Mouse (Mus musculus) limb, embryonic 11.5 days (tissue): ENCODE measurements at regions not wholly inside any gene's neighbourhood (a gene's known extent, or its start where the extent isn't known, plus 50 kb on each side); places are given as distances from the start of the nearest gene placed in this dataset.

ENCODE experiments used
- ATAC-seq: fragments of 200-750 bp; cut with Nextera tagmentation; 2 replicates; pipeline ENCODE4 v1.8.0; 2017; ENCODE audit warnings: low read depth; ENCODE audit not compliant: insufficient number of reproducible peaks, low FRiP score, low TSS enrichment
- DNase-seq: peaks from one replicate; pipeline ENCODE4 v3.0.0-alpha.2; 2015; ENCODE audit warnings: low spot score
- H3K27ac ChIP-seq: fragments of 300-500 bp; sonication (generic); replicated peaks from 2 replicates; pipeline ENCODE4 v1.5.1; 2014; ENCODE audit warnings: low read depth, mild to moderate bottlenecking, low read length
- H3K27me3 ChIP-seq: fragments of 300-500 bp; sonication (generic); 2 replicates; pipeline ENCODE4 v1.6.1; 2014; ENCODE audit warnings: mild to moderate bottlenecking, low read length, mixed read lengths; ENCODE audit not compliant: control insufficient read depth, insufficient read depth
- H3K36me3 ChIP-seq: fragments of 300-500 bp; sonication (generic); 2 replicates; pipeline ENCODE4 v1.6.1; 2014; ENCODE audit warnings: mild to moderate bottlenecking, low read length, moderate library complexity, mixed read lengths; ENCODE audit not compliant: control insufficient read depth, insufficient read depth
- H3K4me1 ChIP-seq: fragments of 300-500 bp; sonication (generic); 2 replicates; pipeline ENCODE4 v1.6.1; 2014; ENCODE audit warnings: low read length, mixed read lengths; ENCODE audit not compliant: control insufficient read depth, insufficient read depth
- H3K4me2 ChIP-seq: fragments of 300-500 bp; sonication (generic); 2 replicates; pipeline ENCODE4 v1.6.1; 2014; ENCODE audit warnings: low read depth, mild to moderate bottlenecking, moderate library complexity; ENCODE audit not compliant: severe bottlenecking
- H3K4me3 ChIP-seq: fragments of 300-500 bp; sonication (generic); 2 replicates; pipeline ENCODE4 v1.5.1; 2014; ENCODE audit warnings: low read depth, low read length
- H3K9ac ChIP-seq: fragments of 300-500 bp; sonication (generic); 2 replicates; pipeline ENCODE4 v1.6.1; 2014; ENCODE audit warnings: mild to moderate bottlenecking, low read length
- H3K9me3 ChIP-seq: fragments of 300-500 bp; sonication (generic); 2 replicates; pipeline ENCODE4 v1.6.1; 2016; ENCODE audit warnings: low read length; ENCODE audit not compliant: control insufficient read depth
- WGBS: fragments of 180-500 bp; shearing (Covaris S2); extraction: QIAGEN DNeasy Blood & Tissue Kit; methylation state at CpG from one replicate; pipeline ENCODE4 v1.1.7; 2014; 5-methylcytosine and 5-hydroxymethylcytosine counted together

GRCm38 (mm10) chr13:42589136-42589535 is 91.3 kb upstream of the Phactr1 start:
- H3K4me3 ChIP-seq, result no peak overlapping the region
- WGBS, result 82% methylated on average over 2 of the region's 2 CpGs
- H3K27me3 ChIP-seq, result no peaks in the 10 kb centered on the region
- no peaks in the 10 kb centered on the region for H3K36me3 ChIP-seq
- ATAC-seq (no peak), DNase-seq (no peak)
- H3K9ac ChIP-seq, result no peak overlapping the region
- H3K4me2 ChIP-seq, result no peak overlapping the region
- H3K9me3 ChIP-seq, result no peaks in the 10 kb centered on the region
- no peaks in the 10 kb centered on the region for H3K4me1 ChIP-seq
- H3K27ac ChIP-seq, result no peak overlapping the region

GRCm38 (mm10) chr13:42589607-42590006 is 90.8 kb upstream of the Phactr1 start:
- 81% methylated on average over 5 of the region's 5 CpGs for WGBS

GRCm38 (mm10) chr13:42590415-42590814 is 90.0 kb upstream of the Phactr1 start:
- Histone ChIP-seq H3K9ac (no peak overlapping the region), H3K27ac (no peak overlapping the region), H3K4me2 (no peak overlapping the region), H3K9me3 (no peaks in the 10 kb centered on the region), H3K27me3 (no peaks in the 10 kb centered on the region), H3K4me3 (no peak overlapping the region), H3K4me1 (no peaks in the 10 kb centered on the region), H3K36me3 (no peaks in the 10 kb centered on the region)
- no peak for DNase-seq
- no peak for ATAC-seq
- 88% methylated on average over 6 of the region's 6 CpGs for WGBS

More at GRCm38 (mm10) chr13:42589607-42590006, 90.8 kb upstream of the Phactr1 start:
- H3K36me3 ChIP-seq, result no peaks in the 10 kb centered on the region
- no peak overlapping the region for H3K27ac ChIP-seq
- H3K4me1 ChIP-seq, result no peaks in the 10 kb centered on the region
- H3K9ac ChIP-seq, result no peak overlapping the region
- DNase-seq, result no peak
- no peak for ATAC-seq
- no peak overlapping the region for H3K4me3 ChIP-seq
- no peaks in the 10 kb centered on the region for H3K27me3 ChIP-seq
- no peaks in the 10 kb centered on the region for H3K9me3 ChIP-seq
- no peak overlapping the region for H3K4me2 ChIP-seq

- Histone ChIP-seq H3K4me2 (no peak overlapping the region), H3K27ac (no peak overlapping the region), H3K4me3 (no peak overlapping the region), H3K4me1 (no peaks in the 10 kb centered on the region), H3K9me3 (no peaks in the 10 kb centered on the region), H3K36me3 (no peaks in the 10 kb centered on the region), H3K9ac (no peak overlapping the region), H3K27me3 (no peaks in the 10 kb centered on the region)
- DNase-seq (no peak), ATAC-seq (no peak)
- 74% methylated on average over 3 of the region's 3 CpGs for WGBS
Observed at GRCm38 (mm10) chr13:42592945-42593344, 87.5 kb upstream of the Phactr1 start.

- Histone ChIP-seq H3K4me1 (no peaks in the 10 kb centered on the region), H3K9ac (no peak overlapping the region), H3K4me2 (no peak overlapping the region), H3K36me3 (no peaks in the 10 kb centered on the region), H3K27me3 (no peaks in the 10 kb centered on the region), H3K9me3 (no peaks in the 10 kb centered on the region), H3K4me3 (no peak overlapping the region), H3K27ac (no peak overlapping the region)
- WGBS, result 86% methylated on average over 11 of the region's 11 CpGs
- ATAC-seq (no peak), DNase-seq (no peak)
Observed at GRCm38 (mm10) chr13:42593488-42594170, 86.8 kb upstream of the Phactr1 start.

GRCm38 (mm10) chr13:42595180-42595579 is 85.2 kb upstream of the Phactr1 start:
- no peaks in the 10 kb centered on the region for H3K9me3 ChIP-seq

GRCm38 (mm10) chr13:42597781-42598180 is 82.6 kb upstream of the Phactr1 start:
- Histone ChIP-seq H3K27ac (no peak overlapping the region), H3K4me2 (no peak overlapping the region), H3K4me1 (no peaks in the 10 kb centered on the region), H3K36me3 (no peaks in the 10 kb centered on the region), H3K9ac (no peak overlapping the region), H3K4me3 (no peak overlapping the region), H3K27me3 (no peaks in the 10 kb centered on the region), H3K9me3 (no peaks in the 10 kb centered on the region)
- WGBS, result 68% methylated on average over 3 of the region's 3 CpGs
- ATAC-seq (no peak), DNase-seq (no peak)

More at GRCm38 (mm10) chr13:42595180-42595579, 85.2 kb upstream of the Phactr1 start:
- no peak for DNase-seq
- Histone ChIP-seq H3K4me3 (no peak overlapping the region), H3K4me2 (no peak overlapping the region), H3K27me3 (no peaks in the 10 kb centered on the region), H3K27ac (no peak overlapping the region), H3K4me1 (no peaks in the 10 kb centered on the region), H3K9ac (no peak overlapping the region), H3K36me3 (no peaks in the 10 kb centered on the region)
- no peak for ATAC-seq
- WGBS, result 71% methylated on average over 3 of the region's 3 CpGs

- WGBS, result 85% methylated on average over 4 of the region's 4 CpGs
- no peak for ATAC-seq
- no peaks in the 10 kb centered on the region for H3K9me3 ChIP-seq
- H3K27me3 ChIP-seq, result no peaks in the 10 kb centered on the region
- no peak overlapping the region for H3K27ac ChIP-seq
- no peak overlapping the region for H3K4me3 ChIP-seq
- no peak overlapping the region for H3K9ac ChIP-seq
- no peak for DNase-seq
- H3K36me3 ChIP-seq, result no peaks in the 10 kb centered on the region
- no peak overlapping the region for H3K4me2 ChIP-seq
- H3K4me1 ChIP-seq, result no peaks in the 10 kb centered on the region
Observed at GRCm38 (mm10) chr13:42603308-42603707, 77.1 kb upstream of the Phactr1 start.

GRCm38 (mm10) chr13:42607735-42608134 is 72.7 kb upstream of the Phactr1 start:
- ATAC-seq (no peak), DNase-seq (no peak)
- Histone ChIP-seq H3K4me1 (no peaks in the 10 kb centered on the region), H3K27ac (no peak overlapping the region), H3K9ac (no peak overlapping the region), H3K36me3 (no peaks in the 10 kb centered on the region), H3K27me3 (no peaks in the 10 kb centered on the region), H3K4me2 (no peak overlapping the region), H3K9me3 (no peaks in the 10 kb centered on the region), H3K4me3 (no peak overlapping the region)
- WGBS, result 41% methylated on average over 10 of the region's 10 CpGs
